Mouse (Mus musculus): Measurements from ENCODE around the gene Fam117a. TPM values are rescaled to one million over a fixed set of nuclear protein-coding genes. Genes with fewer than 3 reads are reported as not detected.
A peak's percentile ranks its signal among the peaks of the same experiment; 100 is the strongest.

The Fam117a gene
- total RNA-seq, 1 experiment from 2014 or later, result 45.7 TPM

GRCm38 (mm10) chr11:95326243-95326642 is 10.6 kb upstream of the Fam117a start:
- no peak for ATAC-seq (ENCODE audit: extremely low read depth, insufficient number of reproducible peaks, low FRiP score, poor library complexity, severe bottlenecking)

DNA sequence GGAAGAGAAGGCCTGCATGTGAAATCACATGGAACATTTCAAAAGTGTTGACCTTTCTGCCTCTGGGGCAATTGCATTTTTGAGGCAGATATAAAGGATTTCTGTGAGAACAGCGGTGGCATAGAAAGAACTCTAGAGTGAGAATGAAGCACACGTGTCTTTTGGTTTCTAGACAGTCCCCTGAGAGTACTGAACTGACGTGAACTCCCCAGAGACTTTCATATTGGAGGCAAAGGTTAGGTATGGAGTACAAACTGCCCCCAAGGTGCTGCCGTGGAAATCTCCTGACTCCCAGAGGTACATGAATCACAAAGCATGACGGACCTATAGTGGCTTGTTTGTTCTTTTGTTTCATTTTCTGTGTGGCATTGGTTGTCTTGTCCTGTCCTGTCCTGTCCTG is 8.2 kb upstream of the Fam117a start:
- peak; percentile 68 for ATAC-seq (ENCODE audit: extremely low read depth, insufficient number of reproducible peaks, low FRiP score, poor library complexity, severe bottlenecking)

- no peak for ATAC-seq (ENCODE audit: extremely low read depth, insufficient number of reproducible peaks, low FRiP score, poor library complexity, severe bottlenecking)
These were observed 6.2 kb upstream of the Fam117a start for GRCm38 (mm10) chr11:95330662-95331061.

DNA sequence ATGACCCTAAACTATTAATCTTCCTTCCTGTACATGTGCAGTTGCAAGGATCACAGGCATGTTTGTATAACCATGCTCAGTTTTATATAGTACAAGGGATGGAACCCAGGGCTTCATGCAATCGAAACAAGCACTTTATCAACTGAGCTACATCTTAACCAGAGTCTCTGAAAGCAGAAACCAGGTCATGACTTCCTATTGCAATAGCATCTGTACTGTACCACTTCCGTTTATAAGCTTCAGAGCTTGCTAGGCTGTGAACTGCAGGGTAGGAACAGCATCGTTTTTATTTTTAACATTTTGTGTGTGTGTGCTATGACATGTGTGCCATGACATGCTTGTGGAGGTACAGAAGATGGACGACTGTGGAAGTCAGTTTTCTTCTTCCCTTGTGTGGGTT is 3.6 kb upstream of the Fam117a start:
- ATAC-seq (ENCODE audit: extremely low read depth, insufficient number of reproducible peaks, low FRiP score, poor library complexity, severe bottlenecking), result peak; percentile 39

GRCm38 (mm10) chr11:95333805-95334204 is 3.0 kb upstream of the Fam117a start:
- no peak for ATAC-seq (ENCODE audit: extremely low read depth, insufficient number of reproducible peaks, low FRiP score, poor library complexity, severe bottlenecking)

GRCm38 (mm10) chr11:95334448-95335060 is 2.3 kb upstream of the Fam117a start:
- ATAC-seq (ENCODE audit: extremely low read depth, insufficient number of reproducible peaks, low FRiP score, poor library complexity, severe bottlenecking), result no peak

GRCm38 (mm10) chr11:95337129-95337813 is 453 bp downstream of the Fam117a start:
- ATAC-seq (ENCODE audit: extremely low read depth, insufficient number of reproducible peaks, low FRiP score, poor library complexity, severe bottlenecking), result peak; percentile 13; the same call in 1 of the 2 replicates

GRCm38 (mm10) chr11:95337846-95338342 is 1.1 kb downstream of the Fam117a start:
- ATAC-seq (ENCODE audit: extremely low read depth, insufficient number of reproducible peaks, low FRiP score, poor library complexity, severe bottlenecking), result no peak

DNA sequence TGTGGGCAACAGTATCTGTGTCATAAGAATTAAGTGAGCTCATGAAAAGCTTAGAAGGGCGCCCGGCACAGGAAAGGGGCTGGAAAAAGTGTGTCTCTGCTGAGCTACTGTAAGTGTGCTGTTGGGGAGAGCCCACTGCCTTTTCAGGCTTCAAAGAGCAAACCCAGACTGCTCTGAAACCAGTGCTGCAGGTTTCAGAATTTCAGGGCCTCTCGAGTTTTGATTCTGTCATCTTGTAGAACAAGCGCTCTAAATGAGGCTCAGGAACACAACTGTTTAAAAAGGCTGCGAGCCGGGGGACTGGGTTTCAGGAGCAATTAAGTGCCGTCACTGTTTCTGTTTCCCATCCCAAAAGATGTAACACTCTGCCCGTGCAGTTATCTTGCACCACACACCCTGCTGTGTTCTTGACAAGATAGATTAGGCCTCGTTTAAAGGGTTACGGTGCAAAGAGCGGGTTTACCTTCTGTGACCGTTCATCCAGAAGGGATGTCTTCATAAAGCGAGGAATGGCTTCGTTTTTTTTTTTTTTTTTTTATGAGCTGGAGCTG is 2.7 kb downstream of the Fam117a start:
- no peak for ATAC-seq (ENCODE audit: extremely low read depth, insufficient number of reproducible peaks, low FRiP score, poor library complexity, severe bottlenecking)

DNA sequence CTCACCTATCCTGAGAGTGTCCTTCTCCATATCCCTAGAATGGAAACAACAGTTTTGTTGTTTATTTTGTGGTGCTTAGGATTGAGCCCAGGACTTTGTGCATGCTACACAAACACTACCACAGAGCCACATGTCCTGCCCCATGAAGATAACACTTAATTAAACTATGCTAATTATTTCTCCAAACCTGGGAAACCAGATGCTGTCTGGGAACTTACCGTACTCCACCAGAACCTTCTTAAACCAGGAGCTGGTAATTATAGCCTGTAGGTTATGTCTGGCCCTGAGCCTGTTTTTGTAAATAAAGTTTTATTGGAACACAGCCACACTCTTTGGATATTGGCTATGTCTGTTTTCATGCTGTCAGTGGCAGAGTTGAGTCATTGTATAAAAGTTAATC is 3.4 kb downstream of the Fam117a start:
- no peak for ATAC-seq (ENCODE audit: extremely low read depth, insufficient number of reproducible peaks, low FRiP score, poor library complexity, severe bottlenecking)

DNA sequence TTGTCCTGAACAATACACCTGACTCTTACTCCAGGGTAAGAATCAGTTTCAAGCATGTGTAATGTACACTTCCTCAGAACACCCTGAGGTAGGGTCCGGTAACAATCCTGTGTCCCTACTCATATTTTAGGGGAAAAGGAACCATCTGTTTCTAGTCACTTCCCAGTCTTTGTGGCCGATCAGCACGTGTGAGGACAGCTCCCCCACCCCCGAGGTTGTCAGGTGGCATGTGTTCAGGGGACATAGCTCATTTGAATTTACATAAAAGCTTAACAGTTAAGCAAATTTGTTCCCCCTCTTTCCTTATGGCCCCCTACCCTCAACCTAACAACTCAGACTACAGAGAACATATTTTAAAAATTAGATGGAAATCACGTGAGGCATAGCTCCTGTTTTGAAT is 3.8 kb downstream of the Fam117a start:
- ATAC-seq (ENCODE audit: extremely low read depth, insufficient number of reproducible peaks, low FRiP score, poor library complexity, severe bottlenecking), result no peak

DNA sequence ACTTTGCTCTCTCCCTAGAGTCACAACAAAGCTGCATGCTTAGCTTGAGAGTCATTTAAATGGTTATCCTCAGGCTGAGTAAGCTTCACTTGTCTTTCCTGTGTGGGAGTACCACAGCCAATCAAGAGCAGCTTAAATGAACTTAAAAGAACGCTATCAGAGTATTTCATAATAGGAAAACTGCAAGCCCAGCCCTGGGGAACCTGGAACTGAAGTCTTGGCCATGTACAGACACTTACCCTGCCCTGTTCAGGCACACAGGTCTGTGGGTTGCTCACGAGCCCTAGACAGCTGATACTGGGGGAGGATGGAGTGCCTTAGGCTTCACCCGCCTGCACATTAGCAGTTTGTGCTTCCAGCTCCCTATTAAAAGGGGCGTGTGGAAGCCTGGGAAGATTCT is 6.4 kb downstream of the Fam117a start:
- no peak for ATAC-seq (ENCODE audit: extremely low read depth, insufficient number of reproducible peaks, low FRiP score, poor library complexity, severe bottlenecking)

- ATAC-seq (ENCODE audit: extremely low read depth, insufficient number of reproducible peaks, low FRiP score, poor library complexity, severe bottlenecking), result no peak
These were observed 7.4 kb downstream of the Fam117a start for GRCm38 (mm10) chr11:95344181-95344580.

- ATAC-seq (ENCODE audit: extremely low read depth, insufficient number of reproducible peaks, low FRiP score, poor library complexity, severe bottlenecking), result no peak
These were observed 13.5 kb downstream of the Fam117a start for GRCm38 (mm10) chr11:95350289-95350688.

GRCm38 (mm10) chr11:95350960-95351359 is 14.1 kb downstream of the Fam117a start:
- ATAC-seq (ENCODE audit: extremely low read depth, insufficient number of reproducible peaks, low FRiP score, poor library complexity, severe bottlenecking), result peak; percentile 17; the same call in 1 of the 2 replicates

DNA sequence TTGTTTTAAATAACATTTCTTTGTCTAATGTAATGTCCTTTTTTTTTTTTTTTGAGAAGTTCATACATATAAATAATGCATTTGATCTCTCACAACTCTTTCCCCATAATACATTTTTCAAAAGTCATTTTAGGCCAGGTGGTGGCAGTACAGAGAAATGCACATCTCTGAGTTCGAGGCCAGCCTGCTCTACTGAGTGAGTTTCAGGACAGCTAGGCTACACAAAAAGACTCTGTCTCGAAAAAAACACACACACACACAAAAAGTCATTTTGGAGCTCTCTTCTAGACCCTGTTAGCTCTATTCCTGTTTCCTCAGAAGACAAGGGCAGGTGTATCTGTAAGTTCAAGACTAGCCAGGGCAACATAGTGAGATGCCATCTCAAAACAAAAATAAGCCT is 15.9 kb downstream of the Fam117a start:
- no peak for ATAC-seq (ENCODE audit: extremely low read depth, insufficient number of reproducible peaks, low FRiP score, poor library complexity, severe bottlenecking)

DNA sequence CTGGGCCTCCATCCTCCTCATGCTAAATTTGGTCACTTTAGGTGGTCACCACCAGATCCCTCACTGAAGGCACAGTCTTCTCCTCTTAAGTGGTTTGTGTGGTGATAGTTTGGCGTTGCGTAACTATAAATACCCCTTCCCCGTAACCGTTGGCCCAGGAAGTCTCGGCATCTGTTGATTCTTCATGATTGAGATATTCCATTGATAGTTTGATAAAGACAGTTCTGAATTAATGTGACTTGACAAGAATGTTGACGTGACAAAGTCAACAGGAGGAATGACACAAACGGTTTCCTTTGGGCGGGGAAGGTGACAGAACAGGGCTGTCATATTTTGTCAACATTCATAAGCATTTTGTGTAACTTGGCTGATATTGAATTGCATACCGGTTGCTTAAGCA is 16.4 kb downstream of the Fam117a start:
- ATAC-seq (ENCODE audit: extremely low read depth, insufficient number of reproducible peaks, low FRiP score, poor library complexity, severe bottlenecking), result no peak

DNA sequence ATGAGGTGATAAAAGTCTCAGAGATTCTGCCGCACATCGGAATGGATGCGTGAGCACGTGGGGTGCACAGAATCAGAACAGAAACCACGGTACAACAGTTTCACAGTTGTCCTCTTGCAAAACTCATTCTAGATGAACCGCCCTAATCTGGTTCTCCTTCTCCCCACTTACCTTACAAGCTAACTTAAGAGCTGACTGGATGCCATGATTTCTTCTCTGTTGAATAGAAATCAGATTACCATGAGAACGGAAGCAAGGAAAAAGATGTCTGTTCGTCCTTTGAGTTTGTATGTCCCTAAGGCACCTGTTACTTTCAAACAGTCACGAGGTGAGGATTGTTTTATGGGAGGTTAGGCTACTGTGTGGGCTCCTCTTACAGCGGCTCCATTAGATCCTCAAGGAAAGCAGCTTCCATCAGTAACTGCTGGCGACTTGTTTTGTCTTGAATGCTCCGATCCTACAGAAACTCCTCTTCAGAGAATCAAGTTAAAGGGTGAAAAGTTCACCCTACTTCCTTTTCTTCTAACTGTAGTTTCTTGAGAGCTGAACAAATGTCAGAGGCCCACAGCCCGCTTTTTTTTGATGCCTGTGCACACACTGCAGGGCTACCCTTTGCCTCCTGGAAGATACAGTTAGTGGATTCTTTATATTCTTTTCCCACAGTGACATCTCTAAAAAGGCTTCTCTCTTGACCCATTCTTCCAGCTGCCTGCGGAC is 17.6 kb downstream of the Fam117a start:
- ATAC-seq (ENCODE audit: extremely low read depth, insufficient number of reproducible peaks, low FRiP score, poor library complexity, severe bottlenecking), result peak; percentile 30; the same call in 1 of the 2 replicates

- no peak for ATAC-seq (ENCODE audit: extremely low read depth, insufficient number of reproducible peaks, low FRiP score, poor library complexity, severe bottlenecking)
These were observed 18.3 kb downstream of the Fam117a start for GRCm38 (mm10) chr11:95354945-95355660.
